Mouse (Mus musculus) thymus, postnatal 10 days (tissue): Measurements from ENCODE around the gene Cx3cl1.

Source experiments
- DNase-seq, 2 experiments: peaks; one replicate each; pipeline ENCODE4 v3.0.0; 2021; ENCODE audit warnings: low spot score in 2 of 2

The Cx3cl1 gene

GRCm38 (mm10) chr8:94801293-94802095, 29.7 kb downstream of the Cx3cl1 start:
- no peak for DNase-seq

GRCm38 (mm10) chr8:94802375-94802774, 30.6 kb downstream of the Cx3cl1 start:
- DNase-seq = no peak

- DNase-seq = no peak
Measured at GRCm38 (mm10) chr8:94803551-94803950, 31.7 kb downstream of the Cx3cl1 start.

- DNase-seq = no peak
Measured at GRCm38 (mm10) chr8:94804546-94805340, 32.9 kb downstream of the Cx3cl1 start.

GRCm38 (mm10) chr8:94805811-94806210, 34.0 kb downstream of the Cx3cl1 start:
- no peak for DNase-seq

- no peak for DNase-seq
Measured at GRCm38 (mm10) chr8:94807506-94807905, 35.7 kb downstream of the Cx3cl1 start.

- no peak for DNase-seq
Measured at GRCm38 (mm10) chr8:94808372-94808771, 36.6 kb downstream of the Cx3cl1 start.

- no peak for DNase-seq
Measured at GRCm38 (mm10) chr8:94810153-94810552, 38.3 kb downstream of the Cx3cl1 start, which contains the start of gene Ccl17. Ccl17 (plus strand) TSS chr8:94810453.

- no peak for DNase-seq
Measured at GRCm38 (mm10) chr8:94810855-94811254, 39.0 kb downstream of the Cx3cl1 start.

- DNase-seq = no peak
Measured at GRCm38 (mm10) chr8:94811654-94812053, 39.8 kb downstream of the Cx3cl1 start.

GRCm38 (mm10) chr8:94812645-94813098, 40.9 kb downstream of the Cx3cl1 start:
- peak; percentile 39 to 75 for DNase-seq

- DNase-seq = peak in 1 of 2 experiments; percentile 30
Measured at GRCm38 (mm10) chr8:94814556-94814955, 42.7 kb downstream of the Cx3cl1 start.

GRCm38 (mm10) chr8:94817933-94818332, 46.1 kb downstream of the Cx3cl1 start:
- DNase-seq = no peak

GRCm38 (mm10) chr8:94819671-94820179, 47.9 kb downstream of the Cx3cl1 start:
- DNase-seq = no peak

- DNase-seq = no peak
Measured at GRCm38 (mm10) chr8:94820553-94820952, 48.7 kb downstream of the Cx3cl1 start.

- DNase-seq = no peak
Measured at GRCm38 (mm10) chr8:94821381-94821780, 49.6 kb downstream of the Cx3cl1 start.

GRCm38 (mm10) chr8:94822637-94823560, 51.1 kb downstream of the Cx3cl1 start:
- DNase-seq = peak; percentile 13 to 56

- DNase-seq = no peak
Measured at GRCm38 (mm10) chr8:94825170-94825569, 53.4 kb downstream of the Cx3cl1 start.

- no peak for DNase-seq
Measured at GRCm38 (mm10) chr8:94826210-94826609, 54.4 kb downstream of the Cx3cl1 start.

GRCm38 (mm10) chr8:94828284-94828683, 56.5 kb downstream of the Cx3cl1 start:
- DNase-seq = no peak
